Mouse (Mus musculus) embryonic fibroblast, embryonic 13.5 days (primary cell): Measurements from ENCODE around the gene Med20. TPM values are rescaled to one million over a fixed set of nuclear protein-coding genes. Genes with fewer than 3 reads are reported as not detected.
A peak's percentile ranks its signal among the peaks of the same experiment; 100 is the strongest.
"Not testable (repeated sequence)": the region's sequence is repeated elsewhere in the genome, so short reads cannot be mapped to it uniquely, and the experiment has no call there.

Source experiments
- H3K27ac ChIP-seq: 2 replicates; pipeline ENCODE4 v1.5.1; 2012; ENCODE audit warnings: low read length, control low read depth, inconsistent platforms; ENCODE audit not compliant: insufficient read depth
- H3K4me1 ChIP-seq: 2 replicates; pipeline ENCODE4 v1.6.1; 2011; ENCODE audit warnings: low read length; ENCODE audit not compliant: control insufficient read depth, insufficient read depth
- H3K4me3 ChIP-seq: 2 replicates; pipeline ENCODE4 v1.5.1; 2011; ENCODE audit warnings: mild to moderate bottlenecking, control low read depth, low read length; ENCODE audit not compliant: insufficient read depth
- CTCF ChIP-seq: IDR thresholded peaks from 2 replicates; pipeline ENCODE4 v1.5.1; 2011; ENCODE audit warnings: mild to moderate bottlenecking, control low read depth, low read length, moderate library complexity, borderline replicate concordance; ENCODE audit not compliant: insufficient read depth
- POLR2A ChIP-seq: IDR thresholded peaks from 2 replicates; pipeline ENCODE4 v1.6.1; 2011; ENCODE audit warnings: low read depth, mild to moderate bottlenecking, control low read depth, low read length, moderate library complexity
- polyA plus RNA-seq: library from polyadenylated mRNA; stranded (reverse); fragments of >200 nt; gene quantifications from 2 replicates; pipeline ENCODE4 v1.2.4, GENCODE M21; 2011; ENCODE audit warnings: low read depth; ENCODE audit not compliant: missing spikeins, insufficient read length

Med20 gene
- polyA plus RNA-seq, 1 experiment = 28.9 TPM

DNA sequence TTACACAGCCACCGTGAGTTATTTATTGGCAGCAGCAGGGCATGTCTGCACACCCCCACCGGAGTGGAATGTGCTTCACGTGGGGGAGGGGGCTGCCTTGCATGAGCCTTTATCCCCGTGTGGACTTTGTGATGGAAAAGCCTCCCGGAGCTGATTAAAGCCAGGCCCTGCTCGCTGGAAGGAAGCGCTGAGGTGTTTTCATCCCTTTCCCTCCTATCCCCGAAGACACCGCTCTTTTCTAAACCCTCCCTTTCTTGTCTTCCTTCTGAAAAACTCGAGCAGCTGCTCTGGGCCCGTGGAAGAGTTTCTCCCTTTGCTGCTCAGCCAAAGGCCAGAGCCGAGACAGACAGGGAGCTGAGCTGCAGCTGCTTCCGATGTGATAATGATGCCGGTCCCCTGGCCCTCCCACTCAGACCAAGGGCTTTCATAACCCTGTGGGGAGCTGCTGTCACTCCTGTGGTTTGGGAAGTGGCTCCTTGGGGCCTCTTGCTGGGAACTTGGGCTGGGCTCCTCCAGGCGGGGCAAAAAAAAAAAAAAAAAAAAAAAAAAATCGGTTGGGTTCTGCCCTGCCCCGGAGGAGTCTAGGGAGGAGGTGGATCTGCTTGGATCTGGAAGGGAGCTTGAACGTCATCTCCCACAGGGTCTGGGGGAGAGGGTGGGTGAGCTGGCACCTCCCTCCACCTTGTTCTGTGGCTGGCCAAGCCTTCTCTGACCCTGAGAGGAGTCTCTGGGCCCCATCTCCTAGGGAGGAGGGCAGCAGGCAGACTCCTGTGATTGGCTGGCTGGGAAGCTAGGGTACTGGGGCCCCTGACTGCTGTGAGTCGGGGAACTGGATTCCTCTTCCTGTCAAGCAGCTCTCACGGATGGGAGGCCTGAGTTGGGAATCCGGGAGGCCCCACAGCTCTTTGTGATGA is 15.9 kb upstream of the Med20 start:
- peaks cover 10% of the 10 kb centered on the region for H3K4me1 ChIP-seq
- H3K4me3 ChIP-seq = peak overlapping the region; percentile 83
- no peak for TF ChIP-seq CTCF
- TF ChIP-seq POLR2A = peak; percentile 80
- peak overlapping the region; percentile 92 for H3K27ac ChIP-seq

DNA sequence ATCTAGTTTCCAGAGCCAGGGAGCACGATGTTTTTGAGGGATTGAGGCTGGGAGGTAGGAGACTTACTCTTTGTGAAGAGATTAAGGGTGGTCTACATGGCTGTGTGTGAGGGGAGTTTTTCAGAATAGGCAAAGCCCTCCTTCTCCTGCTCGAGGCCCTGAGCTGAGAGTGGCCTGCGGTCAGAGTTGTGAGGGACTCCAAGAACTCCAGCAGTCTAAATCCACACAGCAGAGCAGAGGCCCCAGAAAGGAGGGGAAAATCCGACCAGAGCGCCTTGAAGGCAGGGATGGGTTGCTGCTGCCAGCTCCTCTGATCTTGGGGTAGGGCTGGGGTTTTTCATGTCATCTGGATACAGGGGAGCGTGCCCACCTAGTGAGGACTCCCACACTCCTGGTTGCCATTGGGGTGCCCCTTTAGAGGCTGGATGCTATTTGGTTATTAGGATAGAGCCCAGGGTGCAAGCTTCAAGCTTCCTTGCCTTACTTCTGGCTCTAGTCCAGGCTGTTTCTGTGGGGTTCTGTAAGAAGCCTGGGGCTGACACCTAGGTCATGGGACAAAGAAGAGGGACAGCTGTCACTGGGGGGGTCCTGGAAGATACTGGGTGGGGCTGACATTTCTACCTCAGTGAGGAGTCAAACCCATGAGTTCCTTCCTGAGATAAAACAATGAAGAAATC is 15.1 kb upstream of the Med20 start:
- Histone ChIP-seq H3K27ac (peak overlapping the region; percentile 92), H3K4me3 (peak overlapping the region; percentile 83), H3K4me1 (peaks cover 10% of the 10 kb centered on the region)
- TF ChIP-seq POLR2A (no peak), CTCF (no peak)

DNA sequence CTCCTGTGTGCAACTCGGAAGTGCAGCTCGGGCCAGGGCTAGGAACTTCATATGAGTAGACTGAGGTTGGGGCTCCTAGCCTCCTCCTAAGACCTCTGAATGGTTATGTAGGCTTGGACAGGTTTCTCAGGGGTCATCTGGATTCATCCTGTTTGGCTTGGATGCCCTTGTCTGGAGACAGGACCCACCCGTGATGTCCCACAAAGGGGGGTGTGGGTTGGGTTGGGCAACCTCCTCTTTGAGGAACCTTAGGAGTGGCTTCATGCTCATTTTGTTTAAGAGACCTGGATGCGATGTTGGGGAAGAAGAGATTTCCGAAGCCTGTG is 14.6 kb upstream of the Med20 start:
- Histone ChIP-seq H3K4me3 (no peak overlapping the region), H3K27ac (peak overlapping the region; percentile 92), H3K4me1 (peaks cover 10% of the 10 kb centered on the region)
- no peak for TF ChIP-seq POLR2A
- TF ChIP-seq CTCF = no peak

DNA sequence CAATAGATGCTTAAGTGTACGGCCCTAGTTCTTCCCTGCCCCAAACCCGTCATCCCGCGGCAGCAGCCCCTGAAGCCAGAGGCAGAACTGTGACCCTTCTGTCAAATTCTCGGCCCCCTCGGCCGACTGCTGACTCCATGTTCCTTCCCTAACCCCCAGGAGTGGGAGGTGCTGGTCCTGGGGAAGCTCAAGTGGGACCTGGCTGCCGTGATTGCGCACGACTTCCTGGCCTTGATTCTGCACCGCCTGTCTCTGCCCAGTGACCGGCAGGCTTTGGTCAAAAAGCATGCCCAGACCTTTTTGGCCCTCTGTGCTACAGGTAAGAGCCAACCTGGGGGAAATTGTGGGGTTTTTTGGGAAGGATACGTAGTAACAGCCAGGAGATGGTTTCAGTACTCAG is 14.1 kb upstream of the Med20 start:
- Histone ChIP-seq H3K27ac (no peak overlapping the region), H3K4me1 (peaks cover 10% of the 10 kb centered on the region), H3K4me3 (no peak overlapping the region)
- no peak for TF ChIP-seq CTCF
- TF ChIP-seq POLR2A = no peak

DNA sequence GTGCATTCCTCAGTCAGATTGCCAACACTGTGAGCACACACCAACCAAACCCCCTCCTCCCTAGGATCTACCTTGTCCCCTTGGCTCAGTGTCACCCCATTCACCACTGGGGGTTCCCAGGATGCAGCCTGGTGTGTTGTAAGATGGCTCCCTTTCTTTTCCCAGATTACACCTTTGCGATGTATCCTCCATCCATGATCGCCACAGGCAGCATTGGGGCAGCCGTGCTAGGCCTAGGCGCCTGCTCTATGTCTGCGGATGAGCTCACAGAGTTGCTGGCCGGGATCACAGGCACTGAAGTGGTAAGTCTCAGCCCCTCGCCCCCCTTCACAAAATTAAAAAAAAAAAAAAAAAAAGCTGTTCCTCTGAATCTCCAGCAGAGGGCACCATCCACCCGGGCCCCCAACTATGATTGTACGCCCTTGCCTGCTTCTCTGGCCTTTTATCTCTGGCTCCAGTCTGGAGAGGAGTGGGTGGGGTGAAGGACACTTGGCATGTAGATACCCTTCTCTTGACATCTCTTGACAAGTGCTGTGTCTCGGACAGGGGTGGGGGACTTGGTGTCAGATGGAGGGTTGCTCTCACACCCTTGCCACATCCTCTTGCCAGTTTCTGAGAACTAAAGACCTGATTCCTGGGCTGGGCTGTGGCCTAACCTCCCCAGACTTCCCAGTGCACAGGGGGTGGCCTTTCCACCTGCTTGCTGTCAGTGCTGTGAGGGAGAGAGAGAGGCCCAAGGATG is 13.4 kb upstream of the Med20 start:
- Histone ChIP-seq H3K4me3 (no peak overlapping the region), H3K27ac (no peak overlapping the region), H3K4me1 (peaks cover 7% of the 10 kb centered on the region)
- TF ChIP-seq CTCF (0 out of 2 replicates have a peak, but pooled peaks have one; percentile 13), POLR2A (no peak)

DNA sequence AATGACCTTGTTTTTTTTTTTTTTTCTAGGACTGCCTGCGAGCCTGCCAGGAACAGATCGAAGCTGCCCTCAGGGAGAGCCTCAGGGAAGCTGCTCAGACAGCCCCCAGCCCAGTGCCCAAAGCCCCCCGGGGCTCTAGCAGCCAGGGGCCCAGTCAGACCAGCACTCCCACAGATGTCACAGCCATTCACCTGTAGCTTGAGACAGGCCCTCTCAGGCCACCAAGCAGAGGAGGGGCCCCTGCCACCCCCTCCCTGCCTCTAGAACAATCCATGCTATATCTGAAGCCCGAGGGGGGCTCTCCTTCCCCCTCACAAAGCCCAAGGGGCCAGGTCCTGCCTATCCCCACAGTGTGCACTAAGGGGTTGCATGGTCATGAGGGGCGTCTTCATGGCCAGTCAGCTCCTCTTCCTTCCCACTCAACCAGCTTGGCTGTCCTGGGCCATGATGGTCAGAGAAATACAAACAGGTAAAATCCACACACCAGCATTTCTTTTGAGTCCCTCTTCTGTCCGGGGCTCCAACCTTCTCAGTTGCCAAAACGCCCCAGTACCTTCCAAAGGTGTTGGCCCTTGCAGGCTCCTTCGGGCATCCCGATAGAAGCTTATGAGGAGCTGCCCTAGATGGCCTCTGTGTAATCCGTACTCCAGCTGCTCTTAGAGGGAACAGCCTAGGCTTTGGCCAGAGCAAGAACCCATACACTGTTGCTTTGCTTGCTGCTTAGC is 12.6 kb upstream of the Med20 start:
- H3K4me1 ChIP-seq, H3K4me3 ChIP-seq, H3K27ac ChIP-seq: not testable (repeated sequence)

DNA sequence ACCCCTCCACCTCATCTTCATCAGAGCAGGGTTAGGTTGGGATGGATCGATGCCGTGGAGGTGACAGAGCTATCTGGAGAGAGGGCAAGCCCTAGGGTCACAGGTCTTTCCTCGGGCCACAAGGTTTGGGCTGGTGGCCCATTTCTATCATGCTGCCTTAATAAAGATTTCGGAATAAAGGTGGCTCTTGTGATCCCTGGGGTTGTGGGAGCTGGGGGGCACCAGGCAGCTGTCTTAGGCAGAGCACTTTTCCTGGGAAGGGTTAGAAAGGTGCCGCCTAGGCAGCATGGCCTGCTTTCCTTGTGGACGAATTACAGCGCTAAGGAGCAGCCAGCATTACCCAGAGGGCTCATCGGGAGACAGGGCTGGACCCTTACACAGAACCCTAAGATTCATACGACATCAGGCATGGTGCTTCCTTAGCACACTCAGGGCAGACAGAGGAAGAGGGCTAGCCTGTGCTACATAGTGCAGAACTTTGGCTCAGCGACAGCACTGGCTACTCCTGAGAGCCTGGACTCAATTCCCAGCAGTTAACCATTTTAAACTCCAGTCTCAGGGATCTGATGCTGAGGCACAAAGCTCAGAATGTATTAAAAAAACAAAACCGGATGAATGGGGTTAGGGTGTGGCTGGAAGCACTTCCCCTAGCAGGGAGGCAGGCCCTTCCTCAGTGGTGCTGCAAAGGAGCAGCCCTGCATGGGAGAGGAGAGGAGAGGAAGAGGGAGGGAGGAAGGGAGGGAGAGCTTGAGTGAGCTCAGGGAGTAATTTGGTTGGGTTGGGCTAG is 11.7 kb upstream of the Med20 start:
- Histone ChIP-seq H3K27ac (peak overlapping the region; percentile 21; the same call in 1 of the 2 replicates), H3K4me3 (no peak overlapping the region), H3K4me1 (peaks cover 7% of the 10 kb centered on the region)
- no peak for TF ChIP-seq CTCF
- TF ChIP-seq POLR2A = peak; percentile 31

DNA sequence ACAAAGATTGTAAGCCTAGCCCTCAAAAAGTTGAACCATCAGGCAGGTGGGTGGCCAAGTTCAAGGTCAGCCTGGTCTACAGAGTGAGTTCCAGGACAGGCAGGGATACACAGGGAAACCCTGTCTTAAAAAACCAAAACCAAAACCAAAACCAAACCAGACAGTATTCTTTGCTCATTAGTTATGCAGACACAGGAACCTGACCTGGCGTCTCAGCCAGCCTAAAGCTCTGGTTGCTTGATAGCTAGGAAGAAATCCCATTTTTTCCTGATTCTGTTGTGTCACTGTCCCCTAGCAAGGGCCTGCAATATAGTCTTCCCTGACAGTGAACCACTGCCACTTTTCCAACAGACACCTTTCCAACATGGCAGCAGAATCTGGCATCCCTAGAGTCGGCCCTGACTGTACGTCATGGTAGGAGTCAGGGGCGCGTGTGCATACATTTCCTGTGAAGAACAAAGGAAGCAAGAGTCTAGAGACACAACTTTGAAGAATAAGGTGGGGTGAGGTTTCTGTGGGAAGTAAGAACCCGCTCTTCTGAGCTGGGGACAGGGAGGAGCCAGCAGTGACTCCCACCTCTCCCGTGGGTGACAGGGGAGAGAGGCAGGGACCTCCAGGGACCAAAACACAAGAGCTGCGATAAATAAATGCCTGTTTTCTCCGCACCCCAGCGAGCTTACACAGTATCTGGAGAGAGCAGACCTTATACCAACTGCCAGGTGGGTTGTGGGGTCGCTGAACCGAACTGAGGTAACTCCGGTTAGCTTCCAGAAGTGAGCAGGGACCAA is 10.6 kb upstream of the Med20 start:
- TF ChIP-seq POLR2A = no peak
- TF ChIP-seq CTCF = no peak
- H3K4me3 ChIP-seq = no peak overlapping the region
- peaks cover 7% of the 10 kb centered on the region for H3K4me1 ChIP-seq
- H3K27ac ChIP-seq = no peak overlapping the region

DNA sequence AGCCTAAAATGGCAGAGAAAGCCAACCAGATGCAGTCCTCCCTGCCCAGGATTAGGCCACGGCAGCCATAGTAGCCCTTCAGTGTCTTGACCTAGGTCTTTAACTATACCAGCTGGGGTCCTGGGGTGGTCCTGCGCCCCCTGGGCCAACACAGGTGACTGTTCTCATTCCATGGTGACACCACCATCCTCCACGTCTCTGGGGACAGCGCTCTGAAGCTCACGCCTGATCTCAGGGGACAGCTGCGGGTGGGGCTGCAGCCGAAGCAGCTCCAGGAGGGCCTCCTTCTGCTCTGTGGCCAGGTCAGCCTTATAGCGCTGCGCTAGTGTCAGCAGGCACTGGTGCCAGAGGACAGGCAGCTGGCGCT is 10.0 kb upstream of the Med20 start:
- TF ChIP-seq CTCF = no peak
- no peak for TF ChIP-seq POLR2A
- no peak overlapping the region for H3K4me3 ChIP-seq
- no peak overlapping the region for H3K27ac ChIP-seq
- H3K4me1 ChIP-seq = peaks cover 6% of the 10 kb centered on the region
